Mouse (Mus musculus) Muller cell, postnatal 12 days (primary cell): ENCODE data around the gene Nat8f7.
"Not testable (repeated sequence)": the region's sequence is repeated elsewhere in the genome, so short reads cannot be mapped to it uniquely, and the experiment has no call there.

Experiments
- DNase-seq: peaks from one replicate; pipeline ENCODE4 v3.0.0-alpha.2; 2015; ENCODE audit errors: inconsistent ontology term

The Nat8f7 gene

DNA sequence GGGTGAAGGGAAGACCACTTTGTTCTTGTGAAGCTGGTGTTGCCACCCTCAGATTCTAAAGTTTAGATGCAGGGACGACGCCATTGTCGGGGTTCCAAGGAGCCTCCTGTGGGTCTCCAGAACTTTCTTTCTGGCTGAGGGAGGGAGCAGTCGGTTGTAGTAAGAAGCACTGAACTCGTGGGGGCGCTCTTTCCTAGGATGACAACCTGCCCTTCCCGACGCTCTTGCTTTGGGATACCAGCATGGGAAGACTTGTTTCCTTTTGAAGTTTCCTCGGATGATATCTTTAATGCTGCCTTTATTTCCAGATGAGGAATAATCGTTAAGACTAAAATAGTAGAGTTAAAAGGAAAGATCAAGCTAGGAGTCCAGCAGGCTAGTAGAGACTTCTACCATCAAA is at the start of gene Nat8f7:
Nat8f7 (minus strand) TSS at position 101 of the 400 bp plus-strand sequence.
- DNase-seq: peak; percentile 0

GRCm38 (mm10) chr6:85762678-85763077 is 49.7 kb upstream of the Nat8f7 start:
- DNase-seq: not testable (repeated sequence)

DNA sequence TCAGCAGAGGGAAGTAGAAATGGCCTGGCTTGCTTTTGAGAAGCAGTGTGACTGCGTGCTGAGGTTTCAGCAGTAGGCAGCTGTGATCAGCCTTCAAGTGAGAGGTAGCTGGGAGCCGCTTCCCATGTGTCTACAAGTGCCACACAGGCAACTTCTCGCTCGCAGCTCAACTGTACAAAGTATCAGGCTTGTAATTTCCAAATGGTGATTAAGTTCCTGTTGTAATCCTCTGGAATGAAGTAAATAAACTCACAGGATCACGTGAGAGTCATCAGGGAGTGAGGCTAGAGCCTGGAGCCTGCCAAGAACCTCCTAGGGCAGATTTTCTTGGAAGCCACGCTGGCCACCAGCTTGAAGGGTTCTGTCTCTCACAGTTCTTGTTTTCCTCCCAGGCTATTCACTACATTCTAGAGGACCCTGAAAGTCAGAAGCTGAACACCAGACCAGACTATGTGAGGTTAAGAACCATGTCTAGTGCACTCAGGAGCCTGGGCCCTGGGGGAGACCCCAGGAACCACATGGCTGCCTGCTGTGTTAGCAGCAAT is 42.8 kb upstream of the Nat8f7 start:
- DNase-seq: not testable (repeated sequence)

- not testable (repeated sequence) for DNase-seq
Observed at GRCm38 (mm10) chr6:85709607-85710006, 3.4 kb downstream of the Nat8f7 start.

DNA sequence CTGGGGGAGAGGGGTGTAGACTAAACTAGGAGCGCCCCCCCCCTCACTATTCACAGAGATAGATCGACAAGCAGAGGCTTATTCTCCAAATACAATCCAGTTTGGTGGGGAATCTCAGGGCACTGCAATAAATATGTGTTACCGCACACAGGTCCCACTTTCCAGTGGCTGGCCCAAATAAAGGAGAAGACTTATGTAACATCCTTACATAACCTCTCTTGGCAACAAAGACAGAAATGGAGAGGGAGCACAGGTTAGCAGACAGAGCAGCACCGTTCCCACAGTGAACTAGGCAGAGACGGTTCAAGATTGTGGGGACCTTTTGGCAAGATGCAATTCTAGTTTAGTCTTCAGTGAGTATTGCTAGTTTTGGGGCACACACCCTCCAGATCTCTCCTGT is 3.8 kb downstream of the Nat8f7 start:
- not testable (repeated sequence) for DNase-seq

DNA sequence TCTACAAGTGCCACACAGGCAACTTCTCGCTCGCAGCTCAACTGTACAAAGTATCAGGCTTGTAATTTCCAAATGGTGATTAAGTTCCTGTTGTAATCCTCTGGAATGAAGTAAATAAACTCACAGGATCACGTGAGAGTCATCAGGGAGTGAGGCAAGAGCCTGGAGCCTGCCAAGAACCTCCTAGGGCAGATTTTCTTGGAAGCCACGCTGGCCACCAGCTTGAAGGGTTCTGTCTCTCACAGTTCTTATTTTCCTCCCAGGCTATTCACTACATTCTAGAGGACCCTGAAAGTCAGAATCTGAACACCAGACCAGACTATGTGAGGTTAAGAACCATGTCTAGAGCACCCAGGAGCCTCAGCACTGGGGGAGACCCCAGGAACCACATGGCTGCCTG is 11.1 kb downstream of the Nat8f7 start:
- peak; percentile 0 for DNase-seq
